Mouse (Mus musculus) hindbrain, embryonic 11.5 days (tissue): ENCODE data around the gene Usp3. TPM values are rescaled to one million over a fixed set of nuclear protein-coding genes. Genes with fewer than 3 reads are reported as not detected.

ENCODE experiments used
- ATAC-seq: fragments of 200-750 bp; cut with Nextera tagmentation; 2 replicates; pipeline ENCODE4 v1.8.0; 2017; ENCODE audit warnings: mild to moderate bottlenecking, moderate TSS enrichment, moderate library complexity; ENCODE audit not compliant: low FRiP score
- DNase-seq: peaks from one replicate; pipeline ENCODE4 v3.0.0-alpha.2; 2015; ENCODE audit warnings: low spot score
- H3K27ac ChIP-seq: fragments of 300-500 bp; sonication (generic); 2 replicates; pipeline ENCODE4 v1.5.1; 2014; ENCODE audit warnings: mild to moderate bottlenecking, low read depth, low read length
- H3K27me3 ChIP-seq: fragments of 300-500 bp; sonication (generic); 2 replicates; pipeline ENCODE4 v1.6.1; 2014; ENCODE audit warnings: mild to moderate bottlenecking, low read length, moderate library complexity, mixed read lengths; ENCODE audit not compliant: control insufficient read depth, insufficient read depth
- H3K36me3 ChIP-seq: fragments of 300-500 bp; sonication (generic); 2 replicates; pipeline ENCODE4 v1.6.1; 2014; ENCODE audit warnings: mild to moderate bottlenecking, low read length, moderate library complexity, mixed read lengths; ENCODE audit not compliant: control insufficient read depth, insufficient read depth
- H3K4me1 ChIP-seq: fragments of 300-500 bp; sonication (generic); replicated peaks from 2 replicates; pipeline ENCODE4 v1.6.1; 2014; ENCODE audit warnings: low read length, mixed read lengths; ENCODE audit not compliant: control insufficient read depth, insufficient read depth
- H3K4me2 ChIP-seq: fragments of 300-500 bp; sonication (generic); replicated peaks from 2 replicates; pipeline ENCODE4 v1.6.1; 2014; ENCODE audit warnings: mild to moderate bottlenecking, low read depth, low read length
- H3K4me3 ChIP-seq: fragments of 300-500 bp; sonication (generic); 2 replicates; pipeline ENCODE4 v1.5.1; 2014; ENCODE audit warnings: low read depth, low read length
- H3K9ac ChIP-seq: fragments of 300-500 bp; sonication (generic); 2 replicates; pipeline ENCODE4 v1.6.1; 2014; ENCODE audit warnings: low read depth, low read length
- H3K9me3 ChIP-seq: fragments of 300-500 bp; sonication (generic); 2 replicates; pipeline ENCODE4 v1.6.1; 2016; ENCODE audit warnings: low read length; ENCODE audit not compliant: control insufficient read depth
- WGBS: fragments of 180-500 bp; shearing (Covaris S2); extraction: QIAGEN DNeasy Blood & Tissue Kit; methylation state at CpG from one replicate; pipeline ENCODE4 v1.1.7; 2014; 5-methylcytosine and 5-hydroxymethylcytosine counted together
- polyA plus RNA-seq: library from polyadenylated mRNA; unstranded; fragments of >200 nt; fragmentation: Nextera tagmentation; extraction: Ambion mirVana; gene quantifications from 2 replicates; pipeline ENCODE4 v1.2.1, GENCODE M21; 2014

Gene Usp3
- polyA plus RNA-seq, 1 experiment from 2014 or later: 101 TPM

- Histone ChIP-seq H3K27me3 (no peaks in the 10 kb centered on the region), H3K27ac (no peak overlapping the region), H3K4me1 (no peaks in the 10 kb centered on the region), H3K4me2 (no peak overlapping the region), H3K9me3 (no peaks in the 10 kb centered on the region), H3K9ac (no peak overlapping the region), H3K4me3 (no peak overlapping the region), H3K36me3 (no peaks in the 10 kb centered on the region)
- WGBS: 63% methylated on average over 4 of the region's 4 CpGs
- DNase-seq: peak; percentile 60
- no peak for ATAC-seq
These were observed 127.9 kb downstream of the Usp3 start for GRCm38 (mm10) chr9:66465087-66465486.

Other genes with a start within 250 kb of the Usp3 start
- 36.6 and 42.2 TPM in 2 replicates for gene Herc1, start 242.7 kb downstream of the Usp3 start, polyA plus RNA-seq
- gene Fbxl22, start 78.5 kb downstream of the Usp3 start, polyA plus RNA-seq: 2.0 and 2.7 TPM in 2 replicates
- 1.0 and 1.2 TPM in 2 replicates for gene Car12, start 120.5 kb upstream of the Usp3 start, polyA plus RNA-seq
- 16.7 and 20.4 TPM in 2 replicates for gene Aph1b, start 202.3 kb upstream of the Usp3 start, polyA plus RNA-seq
- 0.31 and 0.34 TPM in 2 replicates for gene Gm10647, start 203.9 kb upstream of the Usp3 start, polyA plus RNA-seq
- 1.1 and 2.9 TPM in 2 replicates for gene Aph1c, start 241.6 kb upstream of the Usp3 start, polyA plus RNA-seq